Mouse (Mus musculus) layer of hippocampus, adult 11-12 months (tissue): Measurements from ENCODE around the gene Myo1d.

Experiments
- DNase-seq: peaks from one replicate; pipeline ENCODE4 v3.0.0; 2022; ENCODE audit warnings: low spot score

Gene Myo1d

GRCm38 (mm10) chr11:80504519-80505385, 275.1 kb downstream of the Myo1d start:
- DNase-seq, result no peak

- peak; percentile 96 for DNase-seq
These were observed 275.9 kb downstream of the Myo1d start for GRCm38 (mm10) chr11:80503726-80504452.

GRCm38 (mm10) chr11:80503281-80503680, 276.5 kb downstream of the Myo1d start:
- DNase-seq, result no peak

GRCm38 (mm10) chr11:80499550-80499952, 280.3 kb downstream of the Myo1d start:
- no peak for DNase-seq

- DNase-seq, result no peak
These were observed 281.3 kb downstream of the Myo1d start for GRCm38 (mm10) chr11:80498328-80499070.

GRCm38 (mm10) chr11:80497225-80497919, 282.5 kb downstream of the Myo1d start:
- no peak for DNase-seq

GRCm38 (mm10) chr11:80496640-80497039, 283.2 kb downstream of the Myo1d start:
- no peak for DNase-seq

GRCm38 (mm10) chr11:80495972-80496371, 283.9 kb downstream of the Myo1d start:
- no peak for DNase-seq

- no peak for DNase-seq
These were observed 285.0 kb downstream of the Myo1d start for GRCm38 (mm10) chr11:80494852-80495251.

- no peak for DNase-seq
These were observed 286.6 kb downstream of the Myo1d start for GRCm38 (mm10) chr11:80493186-80493585.

GRCm38 (mm10) chr11:80490831-80491230, 289.0 kb downstream of the Myo1d start:
- no peak for DNase-seq

- peak; percentile 65 for DNase-seq
These were observed 290.0 kb downstream of the Myo1d start for GRCm38 (mm10) chr11:80489882-80490196.

- DNase-seq, result peak; percentile 88
These were observed 290.5 kb downstream of the Myo1d start for GRCm38 (mm10) chr11:80489172-80489881.

- DNase-seq, result no peak
These were observed 291.8 kb downstream of the Myo1d start for GRCm38 (mm10) chr11:80487904-80488587.

- DNase-seq, result no peak
These were observed 294.1 kb downstream of the Myo1d start for GRCm38 (mm10) chr11:80485622-80486206.

- DNase-seq, result peak; percentile 54
These were observed 294.7 kb downstream of the Myo1d start for GRCm38 (mm10) chr11:80485120-80485551.

- DNase-seq, result peak; percentile 81
These were observed 295.5 kb downstream of the Myo1d start for GRCm38 (mm10) chr11:80484191-80484791.

GRCm38 (mm10) chr11:80483536-80484067, 296.2 kb downstream of the Myo1d start:
- DNase-seq, result no peak

- no peak for DNase-seq
These were observed 296.9 kb downstream of the Myo1d start for GRCm38 (mm10) chr11:80482921-80483320.

GRCm38 (mm10) chr11:80482347-80482746, 297.5 kb downstream of the Myo1d start:
- no peak for DNase-seq
